Mouse (Mus musculus) left cerebral cortex, postnatal 25 days (tissue): ENCODE measurements around the gene Atg14. TPM values are rescaled to one million over a fixed set of nuclear protein-coding genes. Genes with fewer than 3 reads are reported as not detected.
A peak's percentile ranks its signal among the peaks of the same experiment; 100 is the strongest.

Experiments used
- DNase-seq, 2 experiments: peaks; one replicate each; pipeline ENCODE4 v3.0.0; 2022; ENCODE audit warnings: low spot score in 2 of 2, mixed read lengths in 1 of 2
- intact Hi-C: fragments of 180-260 bp; cut with DNase I; formaldehyde crosslinking; loops from one replicate; pipeline ENCODE4 v1.15.1; 2025
- total RNA-seq, 2 experiments: library from RNA; stranded (reverse); gene quantifications; 2 replicates each; pipeline ENCODE4 v1.2.3; 2021

Atg14 gene
- total RNA-seq, 2 experiments from 2014 or later = 19.4 to 19.8 TPM

- no peak for DNase-seq
- intact Hi-C loops = no loop called here
Observed at GRCm38 (mm10) chr14:47515636-47516035, 54.8 kb downstream of the Atg14 start.

- intact Hi-C loops = no loop called here
- no peak for DNase-seq
Observed at GRCm38 (mm10) chr14:47514816-47515453, 55.5 kb downstream of the Atg14 start.

GRCm38 (mm10) chr14:47513606-47514005 is 56.8 kb downstream of the Atg14 start:
- peak in 1 of 2 experiments; percentile 91 for DNase-seq
- intact Hi-C loops = no loop called here

GRCm38 (mm10) chr14:47510244-47510643 is 60.2 kb downstream of the Atg14 start:
- no peak for DNase-seq
- intact Hi-C loops = no loop called here

- intact Hi-C loops = loop anchor here (5.0 kb wide), 1 partner anchor 36 kb away; no protein-coding TSS in a partner anchor
- DNase-seq = peak in 1 of 2 experiments; percentile 41
Observed at GRCm38 (mm10) chr14:47508035-47508434, 62.4 kb downstream of the Atg14 start.

- intact Hi-C loops = loop anchor here (2.0 to 5.0 kb wide), 2 partner anchors 18 to 34 kb away; no protein-coding TSS in a partner anchor
- DNase-seq = peak in 1 of 2 experiments; percentile 70
Observed at GRCm38 (mm10) chr14:47506676-47507075, 63.8 kb downstream of the Atg14 start.

- intact Hi-C loops = no loop called here
- DNase-seq = no peak
Observed at GRCm38 (mm10) chr14:47504036-47504435, 66.4 kb downstream of the Atg14 start.

GRCm38 (mm10) chr14:47498632-47499031 is 71.8 kb downstream of the Atg14 start:
- DNase-seq = no peak
- intact Hi-C loops = no loop called here

- intact Hi-C loops = no loop called here
- no peak for DNase-seq
Observed at GRCm38 (mm10) chr14:47497166-47497565, 73.3 kb downstream of the Atg14 start.

- intact Hi-C loops = no loop called here
- DNase-seq = no peak
Observed at GRCm38 (mm10) chr14:47495951-47496350, 74.5 kb downstream of the Atg14 start.

- DNase-seq = no peak
- intact Hi-C loops = no loop called here
Observed at GRCm38 (mm10) chr14:47493592-47494361, 76.7 kb downstream of the Atg14 start.

Other genes starting within 250 kb of the Atg14 start
- gene Lgals3, start 202.9 kb downstream of the Atg14 start, total RNA-seq = 1 to 10 TPM in 1 of 2 experiments, not detected in 1; 2.4 TPM
- under 1 TPM in 1 of 2 experiments, not detected in 1; 0.25 TPM for gene Dlgap5, start 152.2 kb downstream of the Atg14 start, total RNA-seq
- gene Fbxo34, start 120.2 kb downstream of the Atg14 start, total RNA-seq = 100 to 1,000 TPM in 1 of 2 experiments, 10 to 100 TPM in 1; 97.0 to 104 TPM
- 10 to 100 TPM; 92.1 to 99.2 TPM for gene Ktn1, start 77.8 kb upstream of the Atg14 start, total RNA-seq